ENCODE assay signal across 10 mouse cellular contexts in genomic region chr10:77131536-77131935, GRCm38 (mm10). TPM values are rescaled to one million over a fixed set of nuclear protein-coding genes. Genes with fewer than 3 reads are reported as not detected.
DNase-seq lines count a peak whose midpoint lies in the region; ATAC-seq and TF ChIP-seq lines count a peak whose summit lies in the region.
"Had no signal": no experiment of that assay in that cellular context is flagged by ENCODE, and none has a peak within 500 bp of the region (broad histone marks: within the 10 kb centered on the region; RNA-seq: fewer than 3 reads in every experiment).

No protein-coding gene starts in this region.

- peak; percentile 39 for DNase-seq in embryo, embryonic 10 days (ENCODE audit: low spot score)
- no peak for DNase-seq in embryo, embryonic 10.5 days (ENCODE audit: low spot score)
- no peak for DNase-seq in kidney, postnatal 36 days
- DNase-seq in ES-E14 (ENCODE audit: low read depth, low spot score): no peak
- no peak for DNase-seq in thymus, postnatal 25 days
- DNase-seq in right cerebral cortex, postnatal 14 days: no peak
- DNase-seq: kidney, adult 8-10 months had no signal

- H3K4me3 ChIP-seq in kidney, embryonic 14.5 days (ENCODE audit: low read length): no peak overlapping the region
- peak overlapping the region in 1 of 2 experiments; percentile 21; a peak in 1 of 4 replicates for H3K4me3 ChIP-seq in ES-E14 (ENCODE audit: insufficient read depth in 1 of 2, low read depth in 1 of 2, low read length in 2 of 2, poor library complexity in 1 of 2, severe bottlenecking in 1 of 2)
- no peak overlapping the region for H3K4me3 ChIP-seq in limb, embryonic 13.5 days

- ATAC-seq in kidney, embryonic 14.5 days (ENCODE audit: low FRiP score, low TSS enrichment): no peak
- ATAC-seq in limb, embryonic 13.5 days (ENCODE audit: low FRiP score, low read depth): no peak

- in situ Hi-C loops in ES-E14 (cut with MboI; ENCODE audit: low sequenced_read_pairs in 2 of 2, unreplicated experiment in 2 of 2): loop anchor here (5.0 to 10.0 kb wide), 2 partner anchors 121 to 123 kb away; partner anchors contain the start of gene Pofut2 (in 1 of the 2)

- H3K4me2 ChIP-seq in kidney, embryonic 14.5 days (replicated peaks; ENCODE audit: low read depth, low read length): no peak overlapping the region
- peak overlapping the region; percentile 21; the same call in 1 of the 2 replicates for H3K4me2 ChIP-seq in limb, embryonic 13.5 days (replicated peaks)

- no peak overlapping the region for H3K9ac ChIP-seq in kidney, embryonic 14.5 days (ENCODE audit: low read depth, low read length)
- peak overlapping the region; percentile 38; the same call in 1 of the 2 replicates for H3K9ac ChIP-seq in ES-E14 (ENCODE audit: insufficient read depth, low read depth, low read length, poor library complexity, severe bottlenecking)
- no peak overlapping the region for H3K9ac ChIP-seq in limb, embryonic 13.5 days

- 31% methylated on average over 6 of the region's 6 CpGs for WGBS in kidney, embryonic 14.5 days
- 26% methylated on average over 6 of the region's 6 CpGs for WGBS in limb, embryonic 13.5 days

- H3K27me3 ChIP-seq in kidney, embryonic 14.5 days (ENCODE audit: control insufficient read depth, insufficient read depth, low read length): no peaks in the 10 kb centered on the region
- 0 out of 2 replicates have a peak, but pooled peaks cover 2% of the 10 kb centered on the region for H3K27me3 ChIP-seq in limb, embryonic 13.5 days

- H3K27ac ChIP-seq in kidney, embryonic 14.5 days (ENCODE audit: low read depth, low read length): peak overlapping the region; percentile 49; the same call in 1 of the 2 replicates
- H3K27ac ChIP-seq in ES-E14 (ENCODE audit: insufficient read depth, low read depth, low read length, poor library complexity, severe bottlenecking): peak overlapping the region; percentile 94
- H3K27ac ChIP-seq in limb, embryonic 13.5 days: peak overlapping the region; percentile 73; the same call in 1 of the 2 replicates

- H3K9me3 ChIP-seq in kidney, embryonic 14.5 days (ENCODE audit: control insufficient read depth, low read length): no peaks in the 10 kb centered on the region
- H3K9me3 ChIP-seq in ES-E14 (ENCODE audit: control insufficient read depth, insufficient read depth, low read depth, low read length): no peaks in the 10 kb centered on the region
- H3K9me3 ChIP-seq in limb, embryonic 13.5 days: no peaks in the 10 kb centered on the region

- H3K4me1 ChIP-seq in kidney, embryonic 14.5 days (ENCODE audit: control insufficient read depth, insufficient read depth, low read length): peaks cover 43% of the 10 kb centered on the region
- peaks cover under 1 to 56% of the 10 kb centered on the region in 2 experiments; a peak in 3 of 4 replicates for H3K4me1 ChIP-seq in ES-E14 (ENCODE audit: control insufficient read depth in 2 of 2, insufficient read depth in 2 of 2, low read length in 2 of 2, poor library complexity in 1 of 2)
- peaks cover 54% of the 10 kb centered on the region for H3K4me1 ChIP-seq in limb, embryonic 13.5 days

- H3K36me3 ChIP-seq in kidney, embryonic 14.5 days (ENCODE audit: control insufficient read depth, insufficient read depth, low read length): no peaks in the 10 kb centered on the region
- H3K36me3 ChIP-seq in ES-E14 (ENCODE audit: control insufficient read depth, insufficient read depth, low read length, poor library complexity, severe bottlenecking): peaks cover under 1% of the 10 kb centered on the region; the same call in 1 of the 2 replicates
- no peaks in the 10 kb centered on the region for H3K36me3 ChIP-seq in limb, embryonic 13.5 days

TF ChIP-seq in ES-E14, 5 proteins besides CTCF, POLR2A, EP300 and RAD21:
- TF ChIP-seq ZC3H11A (IDR thresholded peaks at IDR 0.05; ENCODE audit: borderline replicate concordance, low read depth, low read length): no peak
- TF ChIP-seq HCFC1 (IDR thresholded peaks at IDR 0.05; ENCODE audit: borderline replicate concordance, insufficient read depth, low read length): no peak
- no peak for TF ChIP-seq CHD2 (IDR thresholded peaks at IDR 0.05; ENCODE audit: low read depth, low read length)
- no peak for TF ChIP-seq MAFK (IDR thresholded peaks at IDR 0.05; ENCODE audit: insufficient read depth, low read depth, low read length)
- no peak for TF ChIP-seq ZNF384 (IDR thresholded peaks at IDR 0.05; ENCODE audit: low read depth, low read length)

RNA-seq across cellular contexts. Expression of gene Col18a1, which starts 34.8 kb away (rescaled TPM):
- 78.6 and 140 TPM in 2 replicates for polyA plus RNA-seq in kidney, embryonic 14.5 days (2014; fragmentation: Nextera tagmentation; extraction: Ambion mirVana)
- 414 and 791 TPM in 2 replicates for total RNA-seq in ES-E14 (2012; rRNA removed)
- polyA plus RNA-seq in limb, embryonic 13.5 days (2015; fragmentation: Nextera tagmentation; extraction: Ambion mirVana): 79.0 and 87.8 TPM in 2 replicates
- total RNA-seq: megakaryocyte-erythroid progenitor cell, adult 5-6 weeks had no signal
